Mouse (Mus musculus): ENCODE results near the gene Metrn.

DNA sequence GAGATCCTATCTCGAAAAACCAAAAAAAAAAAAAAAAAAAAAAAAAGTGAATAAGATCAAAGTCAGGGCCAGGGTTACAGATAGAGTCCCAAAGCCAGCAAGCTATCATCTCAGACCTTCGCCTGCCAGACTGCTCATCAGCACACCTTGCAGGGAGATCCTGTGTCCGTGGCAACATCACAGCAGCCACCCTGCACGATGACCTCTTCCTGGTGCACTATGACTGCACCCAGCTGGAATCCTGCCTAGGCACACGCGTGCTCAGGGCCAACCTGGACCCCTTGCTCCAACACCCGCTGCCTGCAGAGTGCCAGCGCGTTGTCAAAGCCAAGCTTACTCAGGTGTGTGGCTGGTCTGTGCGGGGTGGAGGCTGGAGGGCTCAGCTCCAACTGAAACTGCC is 52.6 kb downstream of the Metrn start:
- TF ChIP-seq EP300 (IDR thresholded peaks at IDR 0.05; ENCODE audit: insufficient read depth, low read depth, low read length): no peak
- TF ChIP-seq CTCF (IDR thresholded peaks at IDR 0.05): no peak
- TF ChIP-seq POLR2A (IDR thresholded peaks at IDR 0.05; ENCODE audit: insufficient read depth, low read depth, low read length): no peak

Data from heart, adult 2 months (tissue).